Mouse (Mus musculus) B cell, adult (primary cell): ENCODE data around the gene Diablo. TPM values are rescaled to one million over a fixed set of nuclear protein-coding genes. Genes with fewer than 3 reads are reported as not detected.

Experiments used
- total RNA-seq: library from RNA; stranded (reverse); gene quantifications from 4 replicates; pipeline ENCODE4 v1.2.4, GENCODE M21; 2023; ENCODE audit not compliant: inconsistent age

The Diablo gene
- total RNA-seq = 72.4 to 83.7 TPM (median 74.7 TPM) in 4 replicates

GRCm38 (mm10) chr5:123523692-123524392 lies at the start of gene Diablo:
TSS of gene Diablo (minus strand) at chr5:123524176.

GRCm38 (mm10) chr5:123572357-123573186 lies 48.6 kb upstream of the Diablo start, which contains the start of gene Vps33a:
TSS of gene Vps33a (minus strand) at chr5:123573038.

GRCm38 (mm10) chr5:123525281-123525680 lies 1.3 kb upstream of the Diablo start, which contains the start of gene Gm49027:
TSS of gene Gm49027 (minus strand) at chr5:123525488.

GRCm38 (mm10) chr5:123510160-123510559 lies 13.8 kb downstream of the Diablo start, which contains the start of gene B3gnt4:
TSS of gene B3gnt4 (plus strand) at chr5:123510460.

GRCm38 (mm10) chr5:123489112-123489785 lies 34.7 kb downstream of the Diablo start, which contains the start of the genes Lrrc43 and Il31:
TSS of gene Lrrc43 (plus strand) at chr5:123489305.
TSS of gene Il31 (minus strand) at chr5:123489489.

Other genes with a start within 250 kb of the Diablo start
- 52.5 to 60.6 TPM (median 56.7 TPM) in 4 replicates for gene Bcl7a, start 180.3 kb downstream of the Diablo start, total RNA-seq
- 156 to 167 TPM (median 161 TPM) in 4 replicates for gene Mlxip, start 129.4 kb downstream of the Diablo start, total RNA-seq
- gene Lrrc43, start 34.9 kb downstream of the Diablo start, total RNA-seq = not detected in 4 replicates
- gene Il31, start 34.7 kb downstream of the Diablo start, total RNA-seq = not detected in 4 replicates
- gene B3gnt4, start 13.7 kb downstream of the Diablo start, total RNA-seq = not detected in 4 replicates
- gene Gm49027, start 1.3 kb upstream of the Diablo start, total RNA-seq = 3.8 to 9.2 TPM (median 5.5 TPM) in 4 replicates
- gene Vps33a, start 48.9 kb upstream of the Diablo start, total RNA-seq = 54.1 to 62.3 TPM (median 56.8 TPM) in 4 replicates
- 24.8 to 26.2 TPM (median 25.8 TPM) in 4 replicates for gene Clip1, start 160.4 kb upstream of the Diablo start, total RNA-seq
- 73.7 to 80.8 TPM (median 77.5 TPM) in 4 replicates for gene Zcchc8, start 196.9 kb upstream of the Diablo start, total RNA-seq
- 243 to 272 TPM (median 261 TPM) in 4 replicates for gene Rsrc2, start 225.2 kb upstream of the Diablo start, total RNA-seq
- 1.1 to 4.3 TPM (median 1.8 TPM) in 4 replicates for gene Kntc1, start 225.5 kb upstream of the Diablo start, total RNA-seq